Mouse (Mus musculus): ENCODE results near the gene Krt222. TPM values are rescaled to one million over a fixed set of nuclear protein-coding genes. Genes with fewer than 3 reads are reported as not detected.
"Not testable (repeated sequence)": the region's sequence is repeated elsewhere in the genome, so short reads cannot be mapped to it uniquely, and the experiment has no call there.

The Krt222 gene
- 10 to 100 TPM; 28.3 to 32.0 TPM for total RNA-seq (2021)
- long read RNA-seq, experiment 1, transcript Krt222-202 (6 exons, 3,072 nt): major isoform, 24 of 50 reads
- long read RNA-seq, experiment 1, transcript Krt222-201 (6 exons, 2,042 nt): minor isoform, 16 of 50 reads
- long read RNA-seq, experiment 1, partial matches to known transcripts: 1 of 50 reads
- long read RNA-seq, experiment 1, other reads (novel, unspliced or antisense): 9 of 50 reads
- long read RNA-seq, experiment 2, transcript Krt222-202 (6 exons, 3,072 nt): major isoform, 23 of 34 reads
- long read RNA-seq, experiment 2, transcript Krt222-201 (6 exons, 2,042 nt): minor isoform, 6 of 34 reads
- long read RNA-seq, experiment 2, partial matches to known transcripts: 0 of 34 reads
- long read RNA-seq, experiment 2, other reads (novel, unspliced or antisense): 5 of 34 reads

DNA sequence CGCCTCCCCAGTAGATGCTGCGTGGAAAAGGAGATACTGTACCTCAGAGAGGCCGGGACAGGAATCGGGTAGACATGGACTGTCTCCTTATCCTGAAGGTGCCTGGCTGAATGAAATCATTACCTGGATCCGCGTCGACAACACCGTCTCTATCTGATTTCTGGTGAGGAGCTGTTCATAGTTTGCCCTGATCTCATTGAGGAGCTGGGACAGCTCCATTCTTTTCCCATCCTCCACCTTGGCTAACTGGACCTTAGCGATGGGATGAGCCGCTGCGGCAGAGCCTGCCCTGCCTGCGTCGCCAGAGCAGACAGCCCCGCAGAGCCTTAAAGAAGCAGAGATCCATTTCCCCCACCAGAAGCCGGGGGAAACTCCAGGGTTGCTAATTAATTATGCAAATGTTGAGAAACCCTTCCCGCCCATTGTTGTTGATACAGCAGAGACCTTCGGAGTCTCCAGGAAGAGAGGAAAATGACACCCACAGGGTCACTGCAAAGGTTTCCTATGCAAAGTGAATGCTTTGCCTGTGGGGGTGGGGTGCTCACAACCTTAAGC is at the start of gene Krt222:
TSS of gene Krt222 (minus strand) at position 266 of the 555 bp plus-strand sequence.
- peak; percentile 40 to 43 for DNase-seq (ENCODE audit: low spot score in 2 of 2)

DNA sequence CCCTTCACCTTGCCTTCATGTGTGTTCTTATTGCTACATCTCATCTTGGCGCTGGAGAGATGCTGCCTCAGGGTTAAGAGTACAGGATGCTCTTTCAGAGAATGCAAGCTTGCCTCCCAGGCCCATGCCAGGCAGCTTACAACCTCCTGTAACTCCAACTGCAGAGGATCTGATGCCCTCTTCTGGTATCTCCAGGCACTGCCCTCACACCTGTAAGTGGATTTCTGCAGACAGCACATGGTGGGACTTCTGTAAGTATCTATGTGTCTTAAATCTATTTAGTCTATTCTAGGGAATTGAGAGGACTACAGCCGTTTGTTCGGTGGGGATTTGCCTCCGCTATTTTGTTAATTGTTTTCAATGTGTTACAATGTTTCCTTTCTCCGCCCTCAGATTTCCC is 49.0 kb upstream of the Krt222 start:
- DNase-seq (ENCODE audit: low spot score in 2 of 2): peak; percentile 35 to 53

DNA sequence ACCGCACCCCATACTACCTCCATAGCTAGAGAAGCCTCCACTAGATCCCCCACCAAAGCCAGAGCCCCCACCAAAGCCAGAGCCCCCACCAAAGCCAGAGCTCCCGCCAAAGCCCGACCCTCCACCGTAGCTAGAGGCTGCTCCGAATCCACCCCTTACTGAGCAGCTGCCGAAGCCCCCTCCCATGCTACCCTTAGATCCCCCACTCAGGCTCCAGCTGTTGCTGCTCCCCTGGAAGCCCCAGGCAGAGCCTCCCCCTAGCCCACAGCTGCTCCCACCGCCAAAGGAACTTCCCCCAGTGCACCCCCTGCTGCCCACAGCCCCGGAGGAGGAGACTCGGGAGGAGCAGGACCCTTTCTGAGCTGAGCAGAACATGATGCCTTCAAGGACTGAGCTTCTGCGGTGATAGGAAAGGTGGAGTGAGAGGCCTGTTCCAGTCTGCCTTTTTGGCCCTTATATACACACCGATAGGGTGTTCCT is 41.0 kb upstream of the Krt222 start, which contains the start of gene Krt24:
TSS of gene Krt24 (minus strand) at position 430 of the 480 bp plus-strand sequence.
- no peak for DNase-seq (ENCODE audit: low spot score in 2 of 2)

DNA sequence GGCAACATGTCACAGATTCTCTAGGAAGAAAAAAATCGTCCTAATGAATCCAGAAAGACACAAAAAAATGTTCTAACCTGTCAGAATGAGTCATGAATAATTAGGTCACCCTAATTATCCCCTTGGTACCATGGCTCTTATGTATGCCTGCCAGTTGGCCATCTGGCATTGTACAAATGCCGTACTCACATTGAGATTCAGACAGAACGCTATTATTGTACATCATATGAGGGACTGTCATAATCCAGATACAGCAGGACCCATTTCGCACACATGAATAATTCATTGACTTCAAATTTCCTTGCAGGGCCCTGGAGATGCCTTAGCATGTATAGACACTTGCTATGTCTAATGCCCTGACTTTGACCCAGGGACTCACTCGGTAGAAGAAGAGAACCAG is 40.1 kb upstream of the Krt222 start:
- no peak for DNase-seq (ENCODE audit: low spot score in 2 of 2)

DNA sequence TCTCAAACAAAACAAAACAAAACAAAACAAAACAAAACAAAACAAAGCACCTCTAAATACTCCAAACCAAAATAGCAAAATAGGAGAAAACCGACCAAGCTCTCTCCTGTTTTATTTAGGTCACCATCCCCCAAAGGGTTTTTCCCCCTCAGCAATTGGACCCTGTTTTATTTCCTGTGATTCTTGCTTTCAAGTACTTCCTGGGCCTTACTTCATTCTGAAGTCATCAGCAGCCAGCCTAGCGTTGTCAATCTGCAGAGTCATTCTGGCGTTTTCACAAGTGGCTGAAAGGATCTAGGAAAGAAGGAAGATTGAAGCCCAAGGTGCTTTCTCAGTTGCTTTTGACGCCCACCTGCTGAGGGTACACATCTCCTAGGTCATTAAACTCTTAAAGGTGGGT is 39.4 kb upstream of the Krt222 start:
- no peak for DNase-seq (ENCODE audit: low spot score in 2 of 2)

DNA sequence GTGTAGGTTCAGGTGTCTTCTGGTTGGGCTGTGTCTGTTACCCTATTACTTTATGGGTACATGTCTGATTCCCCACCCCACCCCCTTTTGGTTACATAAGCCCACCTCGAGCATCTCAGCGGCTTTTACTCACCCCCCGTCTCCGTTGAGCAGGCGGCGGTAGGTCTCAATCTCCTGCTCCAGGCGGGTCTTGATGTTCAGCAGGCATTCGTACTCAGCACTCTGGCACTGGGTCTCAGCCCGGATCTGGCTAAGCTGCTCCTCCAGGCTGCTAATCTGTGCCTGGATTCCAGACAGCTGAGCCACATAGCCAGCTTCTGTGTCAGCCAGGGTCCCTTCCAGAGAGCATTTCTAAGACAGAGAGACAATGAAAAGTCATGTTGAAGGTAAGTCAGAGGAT is 37.2 kb upstream of the Krt222 start:
- no peak for DNase-seq (ENCODE audit: low spot score in 2 of 2)

DNA sequence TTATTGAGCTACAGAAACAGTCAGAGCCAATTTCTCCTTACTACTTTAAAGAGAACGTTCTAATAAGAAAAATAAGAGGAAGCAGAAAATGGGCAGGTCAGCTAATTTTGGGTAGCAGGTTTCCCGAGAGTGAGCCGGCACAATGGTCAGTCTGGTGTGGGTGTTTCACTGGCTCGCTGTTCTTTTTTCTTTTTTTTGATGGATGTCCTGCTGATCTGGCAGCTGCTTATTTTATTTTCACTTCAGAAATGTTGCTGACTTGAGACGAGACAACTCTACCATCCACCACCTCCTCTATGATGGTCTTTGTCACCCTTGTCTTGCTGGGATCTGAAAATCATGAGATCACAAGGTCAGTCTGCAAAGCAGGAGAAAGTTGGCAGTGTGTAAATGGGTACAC is 36.1 kb upstream of the Krt222 start:
- DNase-seq (ENCODE audit: low spot score in 2 of 2): no peak

DNA sequence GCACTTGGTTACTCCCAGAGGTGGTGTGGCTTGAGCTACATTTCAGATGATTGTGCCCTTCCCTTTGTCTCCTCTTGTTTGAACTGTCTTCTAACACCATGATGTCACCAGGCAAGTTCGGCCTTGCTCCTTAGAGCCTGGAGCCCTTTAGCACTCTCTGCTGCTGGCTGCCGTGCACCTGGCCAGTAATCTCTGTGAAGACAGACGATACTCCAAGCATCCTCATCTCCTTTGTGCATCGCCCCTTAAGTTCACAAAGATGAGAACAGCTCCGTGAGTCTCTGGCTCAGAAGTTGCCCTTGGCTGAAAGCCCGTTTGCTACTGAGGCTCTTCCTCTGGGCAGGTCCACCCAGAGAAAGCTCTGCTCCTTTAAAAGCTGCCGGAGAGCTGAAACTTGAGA is 32.9 kb upstream of the Krt222 start:
- DNase-seq (ENCODE audit: low spot score in 2 of 2): no peak

DNA sequence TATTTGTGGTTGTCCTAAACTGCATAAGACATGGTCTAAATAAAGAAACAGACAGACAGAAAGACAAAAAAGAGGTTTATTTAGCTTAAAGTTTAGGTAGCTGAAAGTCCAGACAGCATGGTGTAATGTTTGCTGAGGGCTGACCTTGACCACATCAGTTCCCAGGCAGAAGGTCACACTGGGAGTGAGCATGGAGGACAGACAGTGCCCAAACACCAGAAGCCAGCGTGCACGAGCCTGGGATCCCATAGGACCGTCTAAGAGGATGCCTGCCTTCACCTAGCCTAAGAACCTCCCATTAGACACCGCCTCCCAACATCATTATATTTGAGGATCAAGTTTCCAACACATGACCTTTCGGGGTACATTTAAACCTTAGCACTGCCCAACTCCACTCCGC is 31.7 kb upstream of the Krt222 start:
- DNase-seq (ENCODE audit: low spot score in 2 of 2): no peak

DNA sequence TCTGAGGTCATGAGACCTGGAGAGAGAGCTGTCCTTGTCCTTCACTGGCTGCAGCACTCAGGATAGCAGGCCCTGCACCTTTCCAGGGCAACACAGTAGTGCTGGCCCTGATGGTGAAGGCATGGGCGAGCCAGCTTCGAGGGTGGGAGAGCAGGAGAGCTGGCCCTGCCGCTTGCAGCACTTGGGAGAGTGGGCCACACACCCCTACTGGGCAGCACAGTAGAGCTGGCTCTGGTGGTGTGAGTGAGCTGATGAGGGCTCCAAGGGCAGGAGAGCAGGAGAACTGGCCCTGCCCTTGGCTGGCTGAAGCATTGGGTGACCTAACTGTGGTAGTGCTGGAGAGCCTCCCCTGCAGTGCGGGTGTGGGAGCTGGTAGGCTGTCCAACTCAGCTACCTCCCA is 28.8 kb upstream of the Krt222 start:
- DNase-seq (ENCODE audit: low spot score in 2 of 2): no peak

DNA sequence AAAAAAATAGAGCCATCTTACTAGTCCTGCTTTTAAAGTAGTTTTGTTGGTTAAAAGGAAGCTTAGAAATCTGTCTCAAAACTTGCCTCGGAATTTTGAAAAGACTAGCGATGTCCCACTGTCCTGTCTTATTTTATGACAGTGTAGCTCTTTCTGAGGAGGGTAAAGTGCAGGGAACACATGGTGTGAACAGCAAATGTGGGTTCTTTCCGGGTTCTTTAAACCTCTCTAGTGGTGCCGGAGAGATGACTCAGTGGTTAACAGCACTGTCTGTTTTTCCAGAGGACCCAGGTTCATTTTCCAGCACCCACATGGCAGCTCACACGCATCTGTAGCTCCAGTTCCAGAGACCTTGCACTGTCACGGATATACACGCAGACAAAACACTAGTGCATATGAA is 25.3 kb upstream of the Krt222 start:
- no peak for DNase-seq (ENCODE audit: low spot score in 2 of 2)

DNA sequence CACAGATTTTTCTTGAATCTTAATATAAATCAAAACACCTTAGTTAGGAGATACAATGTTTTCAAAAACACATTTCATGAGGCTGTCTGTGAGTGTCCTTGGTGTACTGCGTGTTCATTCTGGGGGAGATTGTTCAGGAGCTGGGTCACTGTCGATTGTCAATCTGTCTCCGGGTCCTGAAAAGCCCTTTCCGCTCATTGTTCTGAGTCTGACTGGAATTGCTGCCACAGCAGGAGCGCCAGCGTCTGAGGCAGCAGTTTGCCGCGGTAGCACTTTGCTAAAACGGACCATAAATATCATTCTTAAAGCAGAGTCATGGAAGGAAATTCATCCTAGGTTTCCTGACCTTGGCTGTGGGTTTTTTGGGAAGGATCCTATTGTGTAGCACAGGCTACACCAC is 21.9 kb upstream of the Krt222 start:
- DNase-seq (ENCODE audit: low spot score in 2 of 2): no peak

DNA sequence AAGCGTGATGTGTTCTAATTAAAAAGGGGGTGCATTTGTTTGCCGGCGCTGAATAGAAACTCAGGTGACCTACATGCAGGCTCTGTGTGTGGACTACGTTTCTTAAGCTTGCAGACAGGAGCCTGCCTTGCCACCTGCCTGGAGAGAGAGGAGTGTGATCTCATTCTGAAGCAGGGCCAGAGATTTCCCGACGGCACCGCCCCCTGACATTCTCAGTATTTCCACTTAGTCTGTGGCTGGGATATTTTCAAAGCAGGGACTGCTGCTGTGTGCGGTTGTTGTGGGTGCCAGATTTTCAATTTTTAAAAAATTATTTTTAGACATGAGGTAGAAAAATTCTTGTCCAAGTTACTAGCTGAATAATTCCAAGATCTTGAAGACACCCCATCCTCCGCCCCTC is 21.3 kb upstream of the Krt222 start:
- DNase-seq (ENCODE audit: low spot score in 2 of 2): peak; percentile 58 to 72

DNA sequence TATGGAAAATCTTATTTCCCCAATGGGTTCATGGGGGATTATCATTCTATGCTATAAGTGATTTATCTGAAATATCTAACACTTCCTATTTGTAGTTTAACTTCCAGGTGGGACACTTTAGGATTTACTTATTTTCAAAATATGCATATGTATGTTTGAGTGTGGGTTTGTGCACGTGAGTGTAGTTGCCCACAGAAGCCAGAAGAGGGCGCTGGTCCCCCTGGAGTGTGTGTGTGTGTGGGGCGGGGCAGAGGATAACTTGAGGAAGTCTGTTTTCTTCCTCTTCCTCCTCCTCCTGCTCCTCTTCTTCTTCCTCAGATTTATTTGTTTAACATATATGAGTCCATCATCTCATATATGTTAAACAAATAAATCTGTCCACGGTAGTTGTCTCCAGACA is 12.3 kb upstream of the Krt222 start:
- no peak for DNase-seq (ENCODE audit: low spot score in 2 of 2)

DNA sequence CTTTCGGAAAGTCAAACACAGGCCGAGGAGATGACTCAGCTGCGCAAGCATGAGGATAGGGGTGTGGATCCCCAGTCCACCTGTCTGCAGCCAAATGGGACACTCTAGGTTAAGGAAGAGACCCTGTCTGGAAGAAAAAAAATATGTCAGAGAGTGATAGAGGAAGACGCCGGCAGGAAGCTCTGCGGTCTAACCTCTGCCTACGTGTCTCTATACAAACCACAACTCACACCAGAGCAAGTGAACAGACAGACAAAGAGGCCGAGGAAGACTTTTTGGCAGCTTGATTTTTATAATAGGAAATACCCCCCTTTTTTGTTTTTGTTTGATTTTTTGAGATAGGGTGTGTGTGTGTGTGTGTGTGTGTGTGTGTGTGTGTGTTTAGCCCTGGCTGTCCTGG is 11.4 kb upstream of the Krt222 start:
- no peak for DNase-seq (ENCODE audit: low spot score in 2 of 2)

DNA sequence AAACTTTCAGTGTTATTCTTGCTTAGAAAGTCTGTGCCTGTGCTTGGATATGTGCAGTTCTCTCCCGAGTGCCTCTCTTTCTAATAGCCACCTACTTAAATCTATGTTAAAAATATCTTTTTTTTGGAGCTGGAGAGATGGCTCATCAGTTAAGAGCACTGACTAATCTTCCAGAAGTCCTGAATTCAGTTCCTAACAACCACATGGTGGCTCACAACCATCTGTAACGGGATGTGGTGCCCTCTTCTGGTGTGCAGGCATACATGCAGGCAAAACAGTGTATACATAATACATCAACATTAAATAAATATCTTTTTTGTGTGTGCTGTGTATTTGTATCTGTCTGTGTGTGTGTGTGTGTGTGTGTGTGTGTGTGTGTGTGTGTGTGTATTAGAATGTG is 10.0 kb upstream of the Krt222 start:
- no peak for DNase-seq (ENCODE audit: low spot score in 2 of 2)

DNA sequence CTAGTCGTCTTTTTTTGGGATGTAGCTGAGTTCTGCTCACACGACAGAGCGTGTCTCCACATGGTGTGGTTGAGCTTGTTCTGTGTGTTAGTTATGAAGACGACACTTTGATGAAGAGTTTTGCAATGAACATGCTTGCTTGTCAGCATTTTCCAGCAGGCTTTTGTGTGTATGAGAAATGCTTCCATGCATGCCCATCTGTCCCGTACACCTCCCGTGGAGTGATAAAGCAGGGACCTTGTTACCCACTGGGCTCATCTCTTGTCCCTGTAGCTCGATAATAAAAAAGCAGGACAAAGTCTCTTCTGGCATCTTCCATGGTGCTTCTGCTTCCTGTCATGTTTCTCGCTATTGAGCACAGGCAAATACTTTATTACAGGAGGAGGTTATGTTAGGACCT is 8.8 kb upstream of the Krt222 start:
- no peak for DNase-seq (ENCODE audit: low spot score in 2 of 2)

DNA sequence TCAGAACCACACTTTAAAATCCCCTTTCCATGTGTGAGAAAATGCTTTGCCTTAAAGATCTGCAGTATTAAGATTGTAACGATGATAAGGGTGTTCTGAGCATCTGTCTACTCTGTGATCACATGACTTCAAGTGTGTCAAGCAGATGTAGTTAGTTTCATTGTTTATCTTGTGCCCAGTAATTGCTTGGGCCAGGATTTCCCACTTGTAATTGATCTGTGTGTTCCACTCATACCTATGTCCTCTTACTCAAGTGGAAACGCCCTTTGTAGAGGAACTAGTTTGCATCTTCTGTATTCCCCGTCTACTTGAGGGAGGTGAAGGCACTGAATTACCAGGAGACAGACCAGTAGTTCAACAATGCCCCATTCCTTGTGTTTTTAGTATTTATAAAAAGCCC is 6.8 kb upstream of the Krt222 start:
- DNase-seq (ENCODE audit: low spot score in 2 of 2): no peak

DNA sequence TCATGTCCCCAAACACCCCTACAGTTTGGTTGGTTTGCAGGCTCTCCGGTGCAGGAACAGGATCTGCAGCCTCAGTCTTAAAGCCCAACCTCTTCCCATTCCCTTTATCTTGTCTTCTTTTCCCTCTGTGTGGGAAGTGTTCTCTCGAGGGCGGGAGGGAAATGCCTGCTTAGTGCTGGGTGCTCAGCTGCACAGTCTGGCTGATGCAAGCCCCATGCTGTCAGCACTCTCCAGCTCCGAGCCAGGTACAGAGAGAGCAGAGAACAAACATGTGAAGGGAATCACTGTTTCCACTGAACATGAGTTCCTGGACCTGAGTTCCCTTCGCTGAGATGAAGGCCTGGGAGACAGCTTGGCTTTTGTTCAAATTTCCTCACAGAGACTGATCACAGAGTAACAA is 6.4 kb upstream of the Krt222 start:
- peak; percentile 52 to 56 for DNase-seq (ENCODE audit: low spot score in 2 of 2)

DNA sequence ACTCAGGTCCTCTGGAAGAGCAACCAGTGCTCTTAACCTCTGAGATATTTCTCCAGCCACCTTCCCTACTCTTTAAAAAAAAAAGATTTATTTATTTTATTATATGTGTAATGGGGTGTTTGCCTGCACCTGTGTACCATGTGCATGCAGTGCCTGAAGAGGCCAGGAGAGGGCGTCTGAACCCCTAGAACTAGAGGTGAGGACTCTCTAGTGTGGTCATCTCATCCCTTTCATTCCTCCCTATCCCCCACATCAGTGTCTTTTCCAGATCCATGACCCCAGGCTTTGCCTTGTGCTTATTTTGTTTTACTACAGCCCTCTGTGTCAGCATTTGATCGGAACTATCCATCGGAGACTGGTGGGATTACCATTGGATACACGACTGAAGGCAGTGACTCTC is 5.2 kb upstream of the Krt222 start:
- DNase-seq (ENCODE audit: low spot score in 2 of 2): peak in 1 of 2 experiments; percentile 26

DNA sequence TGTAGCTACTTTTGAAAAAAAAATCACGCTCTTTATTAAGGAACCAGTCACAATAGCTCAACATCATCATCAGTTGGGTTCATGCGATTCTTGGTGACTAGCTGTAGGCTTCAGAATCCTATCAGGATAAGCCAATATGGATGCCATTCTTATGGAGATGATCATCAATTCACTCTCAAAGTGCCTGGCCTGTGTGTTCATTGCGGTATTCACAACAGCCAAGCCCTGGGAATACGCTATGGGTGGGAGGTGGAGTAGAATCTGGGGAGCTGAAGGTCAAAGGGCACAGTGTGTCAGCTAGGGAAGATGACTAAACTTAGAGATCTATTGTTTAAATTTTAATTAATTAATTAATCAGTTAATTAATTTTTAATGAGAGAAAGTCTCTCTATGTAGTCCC is 4.0 kb upstream of the Krt222 start:
- DNase-seq (ENCODE audit: low spot score in 2 of 2): no peak

DNA sequence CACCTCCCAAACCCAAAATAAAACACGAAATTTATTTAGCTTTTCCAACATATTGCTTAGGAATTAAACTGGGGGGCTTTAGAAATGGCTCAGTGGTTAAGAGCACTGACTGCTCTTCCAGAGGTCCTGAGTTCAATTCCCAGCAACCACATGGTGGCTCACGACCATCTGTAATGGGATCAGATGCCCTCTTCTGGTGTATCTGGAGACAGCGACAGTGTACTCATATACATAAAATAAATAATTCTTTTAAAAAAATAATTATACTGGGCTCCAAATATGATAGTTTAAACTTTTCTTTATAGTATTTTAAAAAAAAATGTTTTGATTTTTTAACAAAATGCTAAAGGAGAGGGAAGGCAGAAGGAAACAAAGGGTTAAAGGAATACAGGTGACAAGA is 634 bp upstream of the Krt222 start:
- DNase-seq (ENCODE audit: low spot score in 2 of 2): not testable (repeated sequence)
